Mouse (Mus musculus): Measurements from ENCODE around the gene Nol9. TPM values are rescaled to one million over a fixed set of nuclear protein-coding genes. Genes with fewer than 3 reads are reported as not detected.

Gene Nol9
- total and polyA plus RNA-seq, 3 experiments, result 80.3 to 114 (median 80.9) TPM

GRCm38 (mm10) chr4:152092751-152093293 lies 53.7 kb downstream of the Nol9 start:
- H3K4me1 ChIP-seq (ENCODE audit: control insufficient read depth in 1 of 2, insufficient read depth in 2 of 2, low read length in 2 of 2), result peaks cover 24 to 43% of the 10 kb centered on the region in 2 experiments
- H3K4me3 ChIP-seq (ENCODE audit: control insufficient read depth in 1 of 2, insufficient read depth in 1 of 2, low read depth in 2 of 2, low read length in 2 of 2), result 0 out of 4 replicates have a peak overlapping the region, but pooled peaks of 1 of the 2 experiments have one; percentile 8
- H3K36me3 ChIP-seq (ENCODE audit: control insufficient read depth in 1 of 2, insufficient read depth in 2 of 2, low read length in 2 of 2), result peaks cover 0 to 32% of the 10 kb centered on the region in 2 experiments; a peak in 2 of 4 replicates
- no peaks in the 10 kb centered on the region for H3K9me3 ChIP-seq (replicated peaks; ENCODE audit: insufficient read depth, low read length)
- no peaks in the 10 kb centered on the region for H3K79me2 ChIP-seq (ENCODE audit: control insufficient read depth, insufficient read depth, low read length, poor library complexity)
- peak overlapping the region; percentile 32 for H3K27ac ChIP-seq (ENCODE audit: control insufficient read depth, low read depth, low read length)
- no peaks in the 10 kb centered on the region for H3K27me3 ChIP-seq (ENCODE audit: control insufficient read depth in 1 of 2, insufficient read depth in 2 of 2, low read length in 2 of 2)
- 0 out of 2 replicates have a peak, but pooled peaks have one; percentile 3 for TF ChIP-seq TCF12 (IDR thresholded peaks at IDR 0.05; ENCODE audit: low read depth, low read length)
- TF ChIP-seq ETS1 (IDR thresholded peaks at IDR 0.05; ENCODE audit: low read depth, low read length), result no peak
- TF ChIP-seq POLR2A (IDR thresholded peaks at IDR 0.05; ENCODE audit: control insufficient read depth in 1 of 2, insufficient read depth in 1 of 2, low read depth in 1 of 2, low read length in 2 of 2, poor library complexity in 1 of 2), result peak in 1 of 2 experiments; percentile 21; a peak in 1 of 4 replicates
- TF ChIP-seq EP300 (IDR thresholded peaks at IDR 0.05; ENCODE audit: low read depth in 1 of 2, low read length in 2 of 2), result 0 out of 4 replicates have a peak, but pooled peaks of 1 of the 2 experiments have one; percentile 36
- DNase-seq (ENCODE audit: low read depth, low spot score), result peak; percentile 70
- peak overlapping the region; percentile 38 for H3K9ac ChIP-seq (ENCODE audit: control insufficient read depth, low read depth, low read length, poor library complexity, severe bottlenecking)

GRCm38 (mm10) chr4:152094233-152094632 lies 55.1 kb downstream of the Nol9 start:
- no peak for TF ChIP-seq EP300 (IDR thresholded peaks at IDR 0.05; ENCODE audit: low read depth in 1 of 2, low read length in 2 of 2)
- TF ChIP-seq POLR2AphosphoS5 (IDR thresholded peaks at IDR 0.05; ENCODE audit: borderline replicate concordance, low read depth, low read length), result no peak
- TF ChIP-seq GABPA (IDR thresholded peaks at IDR 0.05; ENCODE audit: low read depth, low read length), result no peak
- TF ChIP-seq TCF12 (IDR thresholded peaks at IDR 0.05; ENCODE audit: low read depth, low read length), result no peak
- no peak for TF ChIP-seq BHLHE40 (IDR thresholded peaks at IDR 0.05; ENCODE audit: borderline replicate concordance, low read depth, low read length)
- TF ChIP-seq JUND (IDR thresholded peaks at IDR 0.05; ENCODE audit: low read depth, low read length), result no peak
- no peak for TF ChIP-seq CHD1 (IDR thresholded peaks at IDR 0.05; ENCODE audit: low read depth, low read length)
- no peak for TF ChIP-seq NRF1 (IDR thresholded peaks at IDR 0.05; ENCODE audit: insufficient read depth, low read depth, low read length, poor library complexity, severe bottlenecking)
- TF ChIP-seq ELF1 (IDR thresholded peaks at IDR 0.05; ENCODE audit: low read depth, low read length), result no peak
- TF ChIP-seq SIN3A (IDR thresholded peaks at IDR 0.05; ENCODE audit: low read length), result no peak
- no peak for TF ChIP-seq RCOR1 (IDR thresholded peaks at IDR 0.05; ENCODE audit: low read depth, low read length)
- TF ChIP-seq NELFE (IDR thresholded peaks at IDR 0.05; ENCODE audit: low read depth, low read length), result no peak
- TF ChIP-seq MXI1 (IDR thresholded peaks at IDR 0.05; ENCODE audit: low read depth, low read length), result no peak
- TF ChIP-seq USF1 (IDR thresholded peaks at IDR 0.05; ENCODE audit: low read depth, low read length), result no peak
- peaks cover 21 to 35% of the 10 kb centered on the region in 2 experiments for H3K4me1 ChIP-seq (ENCODE audit: control insufficient read depth in 1 of 2, insufficient read depth in 2 of 2, low read length in 2 of 2)
- H3K79me2 ChIP-seq (ENCODE audit: control insufficient read depth, insufficient read depth, low read length, poor library complexity), result no peaks in the 10 kb centered on the region
- H3K9ac ChIP-seq (ENCODE audit: control insufficient read depth, low read depth, low read length, poor library complexity, severe bottlenecking), result no peak overlapping the region
- H3K27ac ChIP-seq (ENCODE audit: control insufficient read depth, low read depth, low read length), result no peak overlapping the region
- H3K9me3 ChIP-seq (replicated peaks; ENCODE audit: insufficient read depth, low read length), result no peaks in the 10 kb centered on the region
- no peak for DNase-seq (ENCODE audit: low read depth, low spot score)
- peaks cover 0 to 24% of the 10 kb centered on the region in 2 experiments; a peak in 2 of 4 replicates for H3K36me3 ChIP-seq (ENCODE audit: control insufficient read depth in 1 of 2, insufficient read depth in 2 of 2, low read length in 2 of 2)
- H3K27me3 ChIP-seq (ENCODE audit: control insufficient read depth in 1 of 2, insufficient read depth in 2 of 2, low read length in 2 of 2), result no peaks in the 10 kb centered on the region
- no peak overlapping the region for H3K4me3 ChIP-seq (ENCODE audit: control insufficient read depth in 1 of 2, insufficient read depth in 1 of 2, low read depth in 2 of 2, low read length in 2 of 2)

Measured in MEL (cell line).